Mouse (Mus musculus): ENCODE measurements around the gene Eif4e3.

Eif4e3 gene

GRCm38 (mm10) chr6:99665457-99666317 is 884 bp downstream of the Eif4e3 start:
- DNase-seq: no peak

- no peak for DNase-seq
Measured at GRCm38 (mm10) chr6:99663232-99663631, 3.3 kb downstream of the Eif4e3 start.

- no peak for DNase-seq
Measured at GRCm38 (mm10) chr6:99660443-99660842, 6.1 kb downstream of the Eif4e3 start.

GRCm38 (mm10) chr6:99658586-99658985 is 8.0 kb downstream of the Eif4e3 start:
- DNase-seq: no peak

GRCm38 (mm10) chr6:99656088-99656487 is 10.5 kb downstream of the Eif4e3 start:
- no peak for DNase-seq

- DNase-seq: no peak
Measured at GRCm38 (mm10) chr6:99655488-99655887, 11.1 kb downstream of the Eif4e3 start.

- DNase-seq: no peak
Measured at GRCm38 (mm10) chr6:99654343-99654742, 12.2 kb downstream of the Eif4e3 start.

GRCm38 (mm10) chr6:99652341-99652740 is 14.2 kb downstream of the Eif4e3 start:
- DNase-seq: no peak

- no peak for DNase-seq
Measured at GRCm38 (mm10) chr6:99649307-99649706, 17.3 kb downstream of the Eif4e3 start.

- DNase-seq: no peak
Measured at GRCm38 (mm10) chr6:99646344-99646743, 20.2 kb downstream of the Eif4e3 start.

GRCm38 (mm10) chr6:99644876-99645275 is 21.7 kb downstream of the Eif4e3 start:
- DNase-seq: no peak

- no peak for DNase-seq
Measured at GRCm38 (mm10) chr6:99644386-99644785, 22.2 kb downstream of the Eif4e3 start.

- DNase-seq: peak; percentile 72 to 78
Measured at GRCm38 (mm10) chr6:99643439-99644199, 23.0 kb downstream of the Eif4e3 start.

- DNase-seq: no peak
Measured at GRCm38 (mm10) chr6:99637456-99637855, 29.1 kb downstream of the Eif4e3 start.

GRCm38 (mm10) chr6:99636801-99637200 is 29.8 kb downstream of the Eif4e3 start:
- DNase-seq: no peak

- DNase-seq: no peak
Measured at GRCm38 (mm10) chr6:99636121-99636520, 30.4 kb downstream of the Eif4e3 start.

- no peak for DNase-seq
Measured at GRCm38 (mm10) chr6:99632121-99632980, 34.2 kb downstream of the Eif4e3 start.

- no peak for DNase-seq
Measured at GRCm38 (mm10) chr6:99631637-99632036, 34.9 kb downstream of the Eif4e3 start.

- no peak for DNase-seq
Measured at GRCm38 (mm10) chr6:99629726-99630458, 36.7 kb downstream of the Eif4e3 start.

- DNase-seq: no peak
Measured at GRCm38 (mm10) chr6:99626347-99626746, 40.2 kb downstream of the Eif4e3 start.

- no peak for DNase-seq
Measured at GRCm38 (mm10) chr6:99625803-99626202, 40.8 kb downstream of the Eif4e3 start.

- DNase-seq: no peak
Measured at GRCm38 (mm10) chr6:99625306-99625705, 41.3 kb downstream of the Eif4e3 start.
